Mouse (Mus musculus) liver, adult (tissue): ENCODE results near the gene Insc.

ENCODE experiments used
- GATA4 ChIP-seq: IDR thresholded peaks from 2 replicates; pipeline ENCODE4 v1.6.1; 2014; ENCODE audit warnings: mild to moderate bottlenecking, low read length; ENCODE audit not compliant: insufficient replicate concordance

Gene Insc

GRCm38 (mm10) chr7:114791087-114791486 is 47.6 kb downstream of the Insc start:
- no peak for TF ChIP-seq GATA4

DNA sequence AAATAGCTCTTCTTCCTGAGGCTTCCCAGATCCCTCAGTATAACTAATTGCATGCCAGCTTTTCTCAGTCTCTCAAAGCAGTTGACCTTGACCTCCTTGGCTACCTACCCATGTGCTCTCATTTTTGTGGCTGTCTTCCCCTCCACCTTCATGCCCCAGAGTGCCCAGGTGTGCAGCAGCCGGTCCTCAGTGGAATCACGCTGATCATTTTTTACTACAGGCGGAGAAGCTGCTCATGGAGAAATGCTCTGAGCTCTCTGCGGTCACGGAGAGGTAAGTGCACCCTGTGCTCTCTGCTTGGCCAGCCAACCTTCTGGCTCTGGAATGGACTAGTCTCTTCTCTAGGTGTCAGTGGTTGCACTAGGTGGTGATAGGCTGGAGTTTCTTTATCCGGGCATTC is 48.5 kb downstream of the Insc start:
- TF ChIP-seq GATA4 = no peak

DNA sequence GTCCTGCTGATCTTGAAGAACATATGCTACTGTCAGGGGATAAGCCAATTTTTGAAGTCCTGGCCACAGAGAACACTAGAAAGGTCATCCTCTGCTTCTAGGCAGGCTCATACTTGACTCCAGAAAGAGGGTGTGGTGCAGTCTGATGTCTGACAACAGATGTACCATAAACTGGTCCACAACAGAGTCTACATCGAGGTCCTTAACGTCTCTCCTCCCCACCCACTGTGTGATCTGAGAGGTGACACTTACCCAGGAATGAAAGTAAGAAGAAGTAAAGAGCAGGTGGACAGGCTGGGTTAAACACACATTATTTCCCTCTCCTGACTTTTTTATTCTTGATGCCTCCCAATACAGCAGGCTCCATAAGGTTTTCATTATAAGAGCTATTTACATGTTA is 50.9 kb downstream of the Insc start:
- no peak for TF ChIP-seq GATA4

- no peak for TF ChIP-seq GATA4
Measured at GRCm38 (mm10) chr7:114802576-114802975, 59.1 kb downstream of the Insc start.

DNA sequence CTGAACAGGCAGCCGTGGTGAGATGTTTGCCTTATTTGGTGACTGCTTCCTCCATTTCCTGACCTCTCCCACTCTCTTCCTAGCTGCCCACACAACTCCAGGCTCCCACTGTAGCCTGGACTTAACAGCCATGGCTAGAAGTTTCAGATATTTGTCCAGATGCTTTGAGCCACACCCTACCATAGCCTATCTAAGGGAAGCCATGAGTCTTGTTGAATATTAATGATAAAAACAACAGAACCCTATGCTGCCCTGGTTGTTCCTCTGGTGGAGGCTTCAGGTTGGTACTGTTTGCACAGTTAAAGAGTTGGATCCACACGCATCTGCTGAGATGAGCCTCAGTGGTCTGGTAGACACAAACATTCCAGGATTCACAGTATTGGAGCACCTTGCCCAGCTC is 61.8 kb downstream of the Insc start:
- TF ChIP-seq GATA4 = no peak

- TF ChIP-seq GATA4 = no peak
Measured at GRCm38 (mm10) chr7:114807343-114807742, 63.8 kb downstream of the Insc start.

DNA sequence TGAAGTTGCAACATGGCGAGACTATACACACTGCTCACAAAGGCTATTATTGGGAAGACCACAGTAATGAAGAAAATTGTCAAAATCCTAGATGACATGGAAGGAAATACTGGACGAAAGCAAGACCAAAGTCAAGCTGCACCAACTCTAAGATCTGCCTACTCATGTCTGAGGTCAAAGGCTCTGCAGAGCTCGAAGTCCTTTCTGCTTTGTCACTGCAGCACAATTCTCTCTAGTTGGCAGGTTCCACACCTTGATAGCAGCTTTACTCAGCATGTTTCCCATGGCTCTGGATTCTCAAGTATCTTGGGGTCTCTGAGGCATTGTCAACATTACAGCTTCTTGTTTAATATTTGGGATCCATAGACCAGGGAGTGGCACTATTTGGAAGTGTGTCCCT is 64.8 kb downstream of the Insc start:
- TF ChIP-seq GATA4 = no peak

GRCm38 (mm10) chr7:114817291-114817806 is 73.9 kb downstream of the Insc start:
- TF ChIP-seq GATA4 = no peak

DNA sequence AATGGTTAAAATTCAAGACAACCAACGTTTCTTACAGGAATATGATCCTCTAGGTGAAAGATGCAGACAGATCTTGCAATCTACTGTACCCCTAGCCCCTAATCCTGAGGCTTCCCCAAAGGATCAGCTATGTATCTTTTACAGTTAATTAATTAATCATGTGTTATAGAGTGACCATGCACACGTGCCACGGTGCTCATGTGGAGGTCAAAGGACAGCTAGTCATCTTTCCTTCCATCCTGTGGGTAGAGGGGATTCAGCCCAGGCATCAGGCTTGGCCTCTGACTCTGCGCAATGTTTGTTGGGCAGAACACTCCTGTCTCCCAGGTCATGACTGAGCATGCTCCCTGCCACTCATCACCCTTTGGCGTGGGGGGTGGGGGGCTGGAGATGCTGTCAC is 74.4 kb downstream of the Insc start:
- TF ChIP-seq GATA4 = no peak

- no peak for TF ChIP-seq GATA4
Measured at GRCm38 (mm10) chr7:114818351-114818750, 74.9 kb downstream of the Insc start.

- no peak for TF ChIP-seq GATA4
Measured at GRCm38 (mm10) chr7:114818836-114819235, 75.3 kb downstream of the Insc start.

GRCm38 (mm10) chr7:114822736-114823135 is 79.2 kb downstream of the Insc start:
- no peak for TF ChIP-seq GATA4

- TF ChIP-seq GATA4 = no peak
Measured at GRCm38 (mm10) chr7:114827360-114827759, 83.9 kb downstream of the Insc start.

GRCm38 (mm10) chr7:114832257-114832940 is 88.9 kb downstream of the Insc start:
- TF ChIP-seq GATA4 = no peak

GRCm38 (mm10) chr7:114834504-114834903 is 91.0 kb downstream of the Insc start:
- TF ChIP-seq GATA4 = no peak

DNA sequence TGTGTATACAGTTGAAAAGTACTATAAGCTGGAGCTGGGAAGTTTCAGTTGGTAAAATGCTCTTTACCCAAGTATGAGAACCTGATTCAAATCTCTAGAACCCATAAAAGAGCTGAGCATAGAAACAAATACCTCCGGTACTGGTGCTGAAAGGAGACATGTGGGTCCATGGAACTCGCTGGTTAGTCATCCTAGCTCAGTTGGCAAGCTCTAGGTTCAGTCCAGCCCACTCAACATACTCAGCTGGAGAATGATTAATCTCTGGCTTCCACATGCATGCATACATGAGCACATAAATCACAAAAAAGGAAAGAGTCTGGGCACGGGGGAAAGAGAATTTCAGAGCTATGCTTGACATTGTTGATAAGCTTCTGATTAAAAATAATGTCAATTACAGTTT is 93.8 kb downstream of the Insc start:
- TF ChIP-seq GATA4 = no peak
